Mouse (Mus musculus): ENCODE measurements at regions not wholly inside any gene's neighbourhood (a gene's known extent, or its start where the extent isn't known, plus 50 kb on each side); places are given as distances from the start of the nearest gene placed in this dataset.

DNA sequence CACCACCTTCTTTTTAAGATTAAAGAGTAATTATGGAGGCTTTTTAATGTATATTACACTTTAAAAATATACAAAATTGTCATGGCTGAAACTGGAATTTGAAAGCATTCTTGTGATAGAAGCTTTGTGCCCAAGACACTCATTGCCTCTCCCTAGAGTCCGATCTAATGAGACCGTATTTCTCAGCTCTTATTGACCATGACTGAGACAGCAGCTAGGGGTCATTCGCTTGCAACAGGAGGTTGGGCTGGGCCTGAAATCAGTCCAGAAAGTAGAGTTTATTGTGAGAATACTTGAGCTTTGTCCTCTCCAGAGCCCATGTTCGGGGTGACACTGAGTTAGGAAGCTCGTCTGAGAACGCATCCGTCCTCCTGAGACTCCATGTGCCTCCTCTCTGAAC, 79.7 kb downstream of the Tmem30b start:
- no peak for TF ChIP-seq MAFK (IDR thresholded peaks at IDR 0.05; ENCODE audit: borderline replicate concordance, low read depth, low read length)
- no peak for TF ChIP-seq EP300 (IDR thresholded peaks at IDR 0.05; ENCODE audit: low read depth in 1 of 2, low read length in 2 of 2)
- TF ChIP-seq ZMIZ1 (IDR thresholded peaks at IDR 0.05; ENCODE audit: low read depth, low read length), result no peak
- no peak for TF ChIP-seq CTCF (IDR thresholded peaks at IDR 0.05 in 2 of 3, conservative IDR thresholded peaks at IDR 0.05 in 1 of 3; ENCODE audit: control insufficient read depth in 1 of 3, insufficient read depth in 1 of 3, low read depth in 2 of 3, low read length in 3 of 3, poor library complexity in 1 of 3, severe bottlenecking in 1 of 3)
- TF ChIP-seq SMC3 (IDR thresholded peaks at IDR 0.05; ENCODE audit: low read depth, low read length), result no peak

Data from MEL (cell line).